Mouse (Mus musculus): ENCODE measurements at regions not wholly inside any gene's neighbourhood (a gene's known extent, or its start where the extent isn't known, plus 50 kb on each side); places are given as distances from the start of the nearest gene placed in this dataset.

GRCm38 (mm10) chr4:8374061-8374460 lies 135.2 kb upstream of the Car8 start:
- DNase-seq (ENCODE audit: low read depth), result no peak

- DNase-seq (ENCODE audit: low read depth), result peak; percentile 50
These were observed 133.2 kb upstream of the Car8 start for GRCm38 (mm10) chr4:8372069-8372468.

GRCm38 (mm10) chr4:8370786-8371185 lies 131.9 kb upstream of the Car8 start:
- DNase-seq (ENCODE audit: low read depth), result no peak

GRCm38 (mm10) chr4:8367487-8368276 lies 128.8 kb upstream of the Car8 start:
- peak; percentile 84 for DNase-seq (ENCODE audit: low read depth)

GRCm38 (mm10) chr4:8366978-8367377 lies 128.1 kb upstream of the Car8 start:
- no peak for DNase-seq (ENCODE audit: low read depth)

- DNase-seq (ENCODE audit: low read depth), result no peak
These were observed 123.6 kb upstream of the Car8 start for GRCm38 (mm10) chr4:8362409-8362808.

- no peak for DNase-seq (ENCODE audit: low read depth)
These were observed 123.1 kb upstream of the Car8 start for GRCm38 (mm10) chr4:8361931-8362330.

- DNase-seq (ENCODE audit: low read depth), result no peak
These were observed 122.5 kb upstream of the Car8 start for GRCm38 (mm10) chr4:8361305-8361704.

GRCm38 (mm10) chr4:8357443-8357842 lies 118.6 kb upstream of the Car8 start:
- DNase-seq (ENCODE audit: low read depth), result no peak

GRCm38 (mm10) chr4:8341928-8342327 lies 103.1 kb upstream of the Car8 start:
- DNase-seq (ENCODE audit: low read depth), result no peak

GRCm38 (mm10) chr4:8309241-8309987 lies 70.6 kb upstream of the Car8 start:
- DNase-seq (ENCODE audit: low read depth), result peak; percentile 45

GRCm38 (mm10) chr4:8292563-8292962 lies 53.7 kb upstream of the Car8 start:
- no peak for DNase-seq (ENCODE audit: low read depth)

GRCm38 (mm10) chr4:8291528-8292492 lies 53.0 kb upstream of the Car8 start:
- DNase-seq (ENCODE audit: low read depth), result no peak

GRCm38 (mm10) chr4:8289901-8290300 lies 51.1 kb upstream of the Car8 start:
- no peak for DNase-seq (ENCODE audit: low read depth)
